Mouse (Mus musculus) ES-E14 (cell line): ENCODE measurements around the gene Ydjc.

ENCODE experiments used
- CHD2 ChIP-seq: IDR thresholded peaks from 2 replicates; pipeline ENCODE4 v1.6.1; 2014; ENCODE audit warnings: mild to moderate bottlenecking, low read depth, low read length, inconsistent platforms
- ZNF384 ChIP-seq: IDR thresholded peaks from 2 replicates; pipeline ENCODE4 v1.6.1; 2012; ENCODE audit warnings: low read depth, low read length, inconsistent platforms

- no peak; the same call in 1 of the 2 replicates for TF ChIP-seq ZNF384
- no peak for TF ChIP-seq CHD2
Measured at GRCm38 (mm10) chr16:17148084-17148483, 3.7 kb downstream of the Ydjc start.
